Mouse (Mus musculus) forebrain, postnatal 0 days (tissue): ENCODE measurements around the gene Mrps25. TPM values are rescaled to one million over a fixed set of nuclear protein-coding genes. Genes with fewer than 3 reads are reported as not detected.

Experiments
- ATAC-seq: fragments of 200-750 bp; cut with Nextera tagmentation; 2 replicates; pipeline ENCODE4 v1.8.0; 2017; ENCODE audit warnings: mild to moderate bottlenecking, moderate library complexity
- DNase-seq: peaks from one replicate; pipeline ENCODE4 v3.0.0-alpha.2; 2015
- H3K27ac ChIP-seq: fragments of 300-500 bp; sonication (generic); 2 replicates; pipeline ENCODE4 v1.5.1; 2014; ENCODE audit warnings: low read depth, mild to moderate bottlenecking, antibody characterized with exemption, low read length, moderate library complexity, mixed read lengths
- H3K27me3 ChIP-seq: fragments of 300-500 bp; sonication (generic); 2 replicates; pipeline ENCODE4 v1.6.1; 2014; ENCODE audit warnings: mild to moderate bottlenecking, low read length, mixed read lengths; ENCODE audit not compliant: insufficient read depth
- H3K36me3 ChIP-seq: fragments of 300-500 bp; sonication (generic); 2 replicates; pipeline ENCODE4 v1.6.1; 2014; ENCODE audit warnings: mild to moderate bottlenecking, moderate library complexity; ENCODE audit not compliant: insufficient read depth
- H3K4me1 ChIP-seq: fragments of 300-500 bp; sonication (generic); 2 replicates; pipeline ENCODE4 v1.6.1; 2014; ENCODE audit warnings: antibody characterized with exemption; ENCODE audit not compliant: insufficient read depth
- H3K4me2 ChIP-seq: fragments of 300-500 bp; sonication (generic); 2 replicates; pipeline ENCODE4 v1.6.1; 2014; ENCODE audit warnings: low read depth, mild to moderate bottlenecking, moderate library complexity
- H3K4me3 ChIP-seq: fragments of 300-500 bp; sonication (generic); 2 replicates; pipeline ENCODE4 v1.5.1; 2014; ENCODE audit warnings: low read depth, low read length, mixed read lengths
- H3K9ac ChIP-seq: fragments of 300-500 bp; sonication (generic); 2 replicates; pipeline ENCODE4 v1.6.1; 2014; ENCODE audit warnings: mild to moderate bottlenecking
- H3K9me3 ChIP-seq: fragments of 300-500 bp; sonication (generic); 2 replicates; pipeline ENCODE4 v1.6.1; 2016; ENCODE audit warnings: low read length
- CTCF ChIP-seq: sonication (generic); IDR thresholded peaks from 2 replicates; pipeline ENCODE4 v1.5.1; 2016; ENCODE audit warnings: antibody characterized with exemption, control low read depth, low read depth
- WGBS: fragments of 180-500 bp; shearing (Covaris S2); extraction: QIAGEN DNeasy Blood & Tissue Kit; methylation state at CpG from one replicate; pipeline ENCODE4 v1.1.7; 2014; 5-methylcytosine and 5-hydroxymethylcytosine counted together
- polyA plus RNA-seq: library from polyadenylated mRNA; unstranded; fragments of >200 nt; fragmentation: Nextera tagmentation; extraction: Ambion mirVana; gene quantifications from 2 replicates; pipeline ENCODE4 v1.2.1, GENCODE M21; 2015
- total RNA-seq: library from RNA; depleted of rRNA; stranded (reverse); fragments of >200 nt; gene quantifications from 2 replicates; pipeline ENCODE4 v1.2.3, GENCODE M21; 2014; rRNA removed

Gene Mrps25
- total RNA-seq (20.8 and 27.8 TPM in 2 replicates), polyA plus RNA-seq (53.5 and 55.7 TPM in 2 replicates)

DNA sequence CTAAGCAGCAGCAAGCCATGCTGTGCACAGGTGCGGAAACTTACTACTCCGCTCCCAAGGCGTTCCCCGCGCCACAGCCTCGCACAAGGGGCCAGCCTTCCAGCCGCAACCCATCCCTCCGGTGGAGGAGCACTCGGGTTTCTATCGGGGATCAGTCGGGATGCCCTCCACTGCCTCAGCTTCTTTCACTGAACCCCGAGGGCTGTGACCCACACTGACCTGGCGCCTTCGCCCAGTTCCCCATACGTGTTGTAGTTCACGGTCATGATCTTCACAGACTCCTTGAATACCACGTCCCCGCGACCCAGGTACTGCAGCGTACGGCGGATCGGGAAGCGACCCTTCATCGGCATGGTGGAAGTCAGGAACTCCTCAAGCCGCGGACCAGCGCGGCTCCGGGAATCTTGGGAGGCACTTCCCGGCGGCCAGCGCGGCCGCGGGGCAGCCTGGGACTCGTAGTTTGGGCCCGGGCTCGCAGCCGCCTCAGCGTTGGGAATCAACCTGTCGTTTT lies at the start of gene Mrps25:
Mrps25 (minus strand) TSS at position 413 of the 511 bp plus-strand sequence.
- H3K27me3 ChIP-seq = no peaks in the 10 kb centered on the region
- ATAC-seq = peak; percentile 97
- peaks cover 6% of the 10 kb centered on the region; the same call in 1 of the 2 replicates for H3K4me1 ChIP-seq
- H3K36me3 ChIP-seq = peaks cover 24% of the 10 kb centered on the region
- TF ChIP-seq CTCF = no peak
- H3K4me2 ChIP-seq = peak within 1 kb of the TSS; percentile 61
- WGBS = under 1% methylated on average over 42 of the region's 42 CpGs
- peak within 1 kb of the TSS; percentile 77 for H3K27ac ChIP-seq
- DNase-seq = peak; percentile 87
- no peaks in the 10 kb centered on the region for H3K9me3 ChIP-seq
- peak within 1 kb of the TSS; percentile 70 for H3K9ac ChIP-seq
- peak within 1 kb of the TSS; percentile 87 for H3K4me3 ChIP-seq

- Histone ChIP-seq H3K4me2 (no peak overlapping the region), H3K4me3 (no peak overlapping the region)
- 77% methylated on average over 4 of the region's 4 CpGs for WGBS
Observed at GRCm38 (mm10) chr6:92231762-92232161, 47.9 kb upstream of the Mrps25 start.

DNA sequence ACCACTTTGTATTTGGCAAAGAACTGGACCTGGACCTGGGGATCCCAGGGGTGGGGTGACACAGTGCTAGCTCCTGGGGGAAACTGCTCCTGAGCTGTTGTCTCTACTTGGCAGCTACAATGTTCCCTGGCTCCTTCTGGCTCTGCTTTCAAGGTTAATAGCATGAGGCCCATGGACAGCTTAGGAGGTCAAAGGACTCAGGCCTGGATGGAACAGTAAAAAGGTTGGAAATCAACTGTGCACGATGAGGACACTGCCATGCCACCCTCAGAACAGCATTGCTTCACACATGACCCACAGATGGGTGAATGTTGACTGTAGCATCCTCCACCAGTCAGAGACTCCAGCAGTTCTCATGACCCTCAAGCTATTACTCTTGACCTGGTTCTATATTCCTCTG lies 47.5 kb upstream of the Mrps25 start:
- ATAC-seq (no peak), DNase-seq (no peak)
- Histone ChIP-seq H3K36me3 (no peaks in the 10 kb centered on the region), H3K27me3 (no peaks in the 10 kb centered on the region), H3K4me3 (no peak overlapping the region), H3K4me1 (no peaks in the 10 kb centered on the region), H3K9ac (no peak overlapping the region), H3K9me3 (no peaks in the 10 kb centered on the region), H3K27ac (no peak overlapping the region), H3K4me2 (no peak overlapping the region)
- TF ChIP-seq CTCF = no peak
- WGBS = 74% methylated on average over 1 of the region's 1 CpGs

More at GRCm38 (mm10) chr6:92231762-92232161, 47.9 kb upstream of the Mrps25 start:
- no peak for TF ChIP-seq CTCF
- ATAC-seq = no peak
- Histone ChIP-seq H3K4me1 (no peaks in the 10 kb centered on the region), H3K36me3 (no peaks in the 10 kb centered on the region), H3K9me3 (no peaks in the 10 kb centered on the region), H3K27ac (no peak overlapping the region), H3K27me3 (no peaks in the 10 kb centered on the region), H3K9ac (no peak overlapping the region)
- no peak for DNase-seq

DNA sequence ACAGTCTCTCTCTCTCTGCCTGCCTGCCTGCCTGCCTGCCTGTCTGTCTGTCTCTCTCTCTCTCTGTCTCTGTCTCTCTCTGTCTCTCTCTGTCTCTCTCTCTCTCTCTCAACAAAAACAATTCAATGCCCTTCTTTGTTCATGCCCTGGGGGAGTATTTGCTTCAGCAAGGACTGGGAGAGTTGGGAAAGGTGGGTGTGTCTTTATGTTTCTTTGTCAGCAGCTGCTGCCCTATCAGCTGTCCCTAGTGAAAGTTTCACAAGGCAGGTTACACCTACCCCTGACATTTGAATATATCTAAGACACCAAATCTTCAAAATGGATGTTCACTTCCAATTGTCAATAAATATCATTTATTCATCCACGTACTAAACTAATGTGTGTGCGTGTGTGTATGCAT lies 45.8 kb upstream of the Mrps25 start:
- WGBS = 86% methylated on average over 2 of the region's 2 CpGs
- DNase-seq (no peak), ATAC-seq (no peak)
- Histone ChIP-seq H3K9me3 (no peaks in the 10 kb centered on the region), H3K27me3 (no peaks in the 10 kb centered on the region), H3K36me3 (no peaks in the 10 kb centered on the region), H3K4me3 (no peak overlapping the region), H3K4me1 (no peaks in the 10 kb centered on the region), H3K27ac (no peak overlapping the region), H3K9ac (no peak overlapping the region), H3K4me2 (no peak overlapping the region)
- no peak for TF ChIP-seq CTCF

DNA sequence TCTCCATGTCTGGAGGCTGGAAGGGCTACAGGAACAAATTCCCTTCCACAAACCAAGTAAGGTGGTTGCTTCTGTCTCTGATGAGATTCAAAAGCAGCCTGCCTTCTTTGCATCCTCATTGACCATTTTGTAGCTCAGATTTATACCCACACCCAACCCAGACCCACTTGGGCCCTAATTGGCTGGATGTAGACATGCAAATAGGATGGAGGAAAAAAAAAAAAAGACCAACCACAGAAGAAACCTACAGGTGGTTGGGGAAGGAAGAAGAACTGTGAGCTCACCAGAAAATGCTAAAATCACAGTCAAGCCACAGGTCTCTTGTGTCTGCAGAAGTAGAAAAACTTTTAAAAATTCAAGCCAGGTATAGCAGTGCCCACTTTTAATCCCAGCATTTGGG lies 45.3 kb upstream of the Mrps25 start:
- H3K4me3 ChIP-seq = no peak overlapping the region
- TF ChIP-seq CTCF = no peak
- no peak overlapping the region for H3K4me2 ChIP-seq
- H3K27ac ChIP-seq = no peak overlapping the region
- no peaks in the 10 kb centered on the region for H3K36me3 ChIP-seq
- no peak overlapping the region for H3K9ac ChIP-seq
- no peaks in the 10 kb centered on the region for H3K4me1 ChIP-seq
- DNase-seq (no peak), ATAC-seq (no peak)
- H3K9me3 ChIP-seq = no peaks in the 10 kb centered on the region
- no peaks in the 10 kb centered on the region for H3K27me3 ChIP-seq

DNA sequence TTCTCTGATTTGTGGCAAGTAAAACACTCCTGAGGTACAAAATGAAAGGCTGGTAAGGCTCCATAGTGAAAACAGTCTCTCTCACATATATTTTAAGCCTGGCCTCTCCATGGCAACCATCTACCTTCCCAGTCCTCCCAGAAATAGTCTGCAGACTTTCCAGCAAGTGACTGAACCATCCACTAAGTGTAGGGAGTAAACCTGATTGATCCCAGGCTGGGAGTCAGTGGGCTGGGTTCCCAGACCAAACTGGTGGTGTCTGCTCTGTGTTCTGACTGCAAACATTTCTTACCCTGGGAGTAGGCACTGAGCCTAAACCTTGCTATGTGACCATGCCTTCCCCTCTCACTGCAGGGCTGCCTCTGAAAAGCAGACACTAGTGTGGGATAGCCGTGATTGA lies 41.1 kb upstream of the Mrps25 start:
- H3K9ac ChIP-seq = no peak overlapping the region
- no peak for DNase-seq
- H3K4me3 ChIP-seq = no peak overlapping the region
- no peaks in the 10 kb centered on the region for H3K36me3 ChIP-seq
- H3K27me3 ChIP-seq = no peaks in the 10 kb centered on the region
- no peak overlapping the region for H3K27ac ChIP-seq
- no peak overlapping the region for H3K4me2 ChIP-seq
- no peaks in the 10 kb centered on the region for H3K9me3 ChIP-seq
- 82% methylated on average over 1 of the region's 1 CpGs for WGBS
- ATAC-seq = peak; percentile 29; the same call in 1 of the 2 replicates
- no peak for TF ChIP-seq CTCF
- no peaks in the 10 kb centered on the region for H3K4me1 ChIP-seq

GRCm38 (mm10) chr6:92222021-92222420 lies 38.2 kb upstream of the Mrps25 start:
- DNase-seq = no peak
- Histone ChIP-seq H3K4me1 (no peaks in the 10 kb centered on the region), H3K9ac (no peak overlapping the region), H3K4me2 (no peak overlapping the region), H3K4me3 (no peak overlapping the region), H3K9me3 (no peaks in the 10 kb centered on the region), H3K27ac (no peak overlapping the region), H3K27me3 (no peaks in the 10 kb centered on the region), H3K36me3 (no peaks in the 10 kb centered on the region)
- no peak for ATAC-seq
- no peak for TF ChIP-seq CTCF
- 86% methylated on average over 3 of the region's 3 CpGs for WGBS

DNA sequence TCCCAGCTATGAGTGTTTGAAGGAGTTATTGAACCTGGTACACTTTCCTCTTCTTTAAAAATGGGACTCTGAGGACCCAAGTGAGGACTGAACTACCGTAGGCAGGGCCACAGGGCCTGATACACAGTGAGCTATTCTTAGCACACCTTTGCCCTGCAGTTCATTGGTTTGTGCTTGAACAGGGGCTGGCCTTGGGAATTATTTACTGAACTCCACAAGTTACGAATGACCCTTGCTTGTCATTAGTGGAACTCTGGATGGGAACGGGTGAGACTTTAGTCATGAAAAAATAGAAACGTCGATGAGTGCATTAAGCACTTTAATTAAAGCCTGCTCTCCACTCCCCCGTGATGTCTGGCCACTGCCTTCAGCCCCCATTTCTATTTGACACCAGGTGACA lies 37.8 kb upstream of the Mrps25 start:
- H3K27ac ChIP-seq = no peak overlapping the region
- no peaks in the 10 kb centered on the region for H3K27me3 ChIP-seq
- no peak overlapping the region for H3K4me3 ChIP-seq
- H3K4me1 ChIP-seq = no peaks in the 10 kb centered on the region
- 83% methylated on average over 6 of the region's 6 CpGs for WGBS
- no peaks in the 10 kb centered on the region for H3K9me3 ChIP-seq
- no peak overlapping the region for H3K4me2 ChIP-seq
- DNase-seq (no peak), ATAC-seq (no peak)
- TF ChIP-seq CTCF = no peak
- no peaks in the 10 kb centered on the region for H3K36me3 ChIP-seq
- H3K9ac ChIP-seq = no peak overlapping the region
